Mouse (Mus musculus): ENCODE measurements around the gene Gm10413.
"Not testable (repeated sequence)": the region's sequence is repeated elsewhere in the genome, so short reads cannot be mapped to it uniquely, and the experiment has no call there.

Gene Gm10413

DNA sequence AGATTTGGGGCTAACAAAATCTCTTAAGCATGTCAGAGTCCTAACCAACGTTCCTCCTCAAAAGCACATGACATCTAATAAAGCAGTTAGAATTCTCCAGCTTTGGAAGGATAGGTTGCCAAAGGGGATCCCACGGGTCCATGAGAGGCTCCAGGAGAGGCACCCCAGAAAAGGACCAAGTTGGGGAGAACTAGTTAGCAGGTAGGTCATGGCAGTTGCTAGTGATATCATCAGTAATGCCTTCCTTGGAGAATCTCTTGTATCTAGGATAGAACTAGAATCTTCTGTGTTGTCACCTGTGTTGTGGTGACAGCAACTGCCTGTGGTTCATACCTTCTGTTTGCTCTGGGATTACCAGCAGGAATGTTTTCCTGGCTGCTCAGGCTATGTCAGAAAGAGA, at the start of gene Gm10413:
TSS of gene Gm10413 (plus strand) at position 301 of the 400 bp plus-strand sequence.
- DNase-seq (ENCODE audit: low spot score): not testable (repeated sequence)

DNA sequence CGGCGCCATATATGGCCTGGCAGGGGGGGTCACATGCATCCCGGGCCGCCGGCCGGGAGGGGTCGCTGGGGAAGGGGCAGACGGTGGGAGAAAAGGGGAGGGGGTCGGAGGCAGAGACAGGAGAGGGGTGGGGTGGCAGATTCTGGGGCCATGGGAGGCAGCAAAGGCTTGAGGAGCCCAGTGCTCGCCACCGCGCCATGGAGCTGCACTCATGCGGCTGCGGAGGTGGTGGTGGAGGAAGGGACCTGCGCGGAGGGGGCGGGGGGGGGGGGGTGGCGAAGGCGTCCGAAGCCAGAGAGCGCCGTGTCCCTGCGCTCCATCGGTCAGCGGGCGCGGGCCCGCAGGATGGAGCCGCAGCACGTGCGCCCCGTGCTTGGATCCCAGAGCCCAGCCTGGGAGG, 17.4 kb downstream of the Gm10413 start, which contains the start of gene Gm10409:
TSS of gene Gm10409 (plus strand) at position 301 of the 400 bp plus-strand sequence.
- not testable (repeated sequence) for DNase-seq (ENCODE audit: low spot score)

DNA sequence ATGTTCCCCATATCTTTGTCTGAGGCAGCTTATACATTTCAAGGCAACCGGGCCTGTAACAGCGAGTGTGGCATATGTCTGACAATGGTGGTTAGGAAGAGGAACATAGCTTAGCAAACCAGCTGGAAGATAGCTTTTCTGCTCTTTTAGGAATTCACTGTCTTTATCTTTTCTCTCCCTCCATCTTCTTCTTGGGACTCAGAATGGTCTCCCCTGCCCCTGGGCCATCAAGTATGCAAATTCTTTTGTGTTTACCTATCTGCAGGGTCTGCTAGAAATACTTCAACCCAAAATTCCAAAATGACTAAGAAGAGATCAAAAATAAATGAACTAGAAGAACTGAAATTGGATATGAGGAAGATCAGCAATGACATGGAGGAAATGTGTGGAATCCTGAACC, 32.9 kb downstream of the Gm10413 start, which contains the start of gene Gm3005:
TSS of gene Gm3005 (plus strand) at position 301 of the 400 bp plus-strand sequence.
- not testable (repeated sequence) for DNase-seq (ENCODE audit: low spot score)

DNA sequence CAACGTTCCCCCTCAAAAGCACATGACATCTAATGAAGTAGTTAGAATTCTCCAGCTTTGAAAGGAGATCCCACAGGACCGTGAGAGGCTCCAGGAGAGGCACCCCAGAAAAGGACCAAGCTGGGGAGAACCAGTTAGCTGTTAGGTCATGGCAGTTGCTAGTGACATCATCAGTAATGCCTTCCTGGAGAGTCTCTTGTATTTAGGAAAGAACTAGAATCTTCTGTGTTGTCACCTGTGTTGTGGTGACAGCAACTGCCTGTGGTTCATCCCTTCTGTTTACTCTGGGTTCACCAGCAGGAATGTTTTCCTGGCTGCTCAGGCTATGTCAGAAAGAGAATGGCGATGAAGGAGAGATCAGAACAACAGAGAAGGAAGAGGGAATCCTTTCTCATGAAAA, 54.2 kb downstream of the Gm10413 start, which contains the start of gene Gm10408:
TSS of gene Gm10408 (plus strand) at position 301 of the 400 bp plus-strand sequence.
- not testable (repeated sequence) for DNase-seq (ENCODE audit: low spot score)
